Comparison of ENCODE assay signal across 9 mouse cellular contexts in the genomic region with DNA sequence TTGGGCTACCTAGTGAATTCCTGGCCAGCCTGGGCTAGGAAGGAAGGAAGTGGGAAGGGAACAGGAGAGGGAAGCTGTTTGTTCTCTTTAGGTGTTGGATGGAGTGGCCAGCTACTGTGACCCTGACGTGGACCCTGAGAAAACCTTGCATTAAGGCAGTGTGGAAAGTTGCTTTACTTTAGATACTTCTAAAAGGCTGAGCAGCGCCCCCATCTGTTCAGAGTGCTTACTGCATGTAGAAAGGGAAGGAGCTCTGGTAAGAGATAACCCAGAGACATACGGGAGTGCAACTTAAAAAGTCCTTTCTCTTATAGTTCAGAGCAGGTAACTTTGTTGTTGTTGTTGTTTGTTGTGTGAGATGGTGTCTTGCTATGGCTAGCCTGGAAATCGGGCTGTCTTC. TPM values are rescaled to one million over a fixed set of nuclear protein-coding genes. Genes with fewer than 3 reads are reported as not detected.
DNase-seq lines count a peak whose midpoint lies in the region; ATAC-seq lines count a peak whose summit lies in the region.
"Had no signal": no experiment of that assay in that cellular context is flagged by ENCODE, and none has a peak within 500 bp of the region (broad histone marks: within the 10 kb centered on the region; RNA-seq: fewer than 3 reads in every experiment).

No protein-coding gene starts in this region.

- no peak overlapping the region for H3K27ac ChIP-seq in embryonic facial prominence, embryonic 11.5 days (replicated peaks; ENCODE audit: low read depth, low read length)
- H3K27ac ChIP-seq in liver, embryonic 11.5 days (ENCODE audit: low read depth, low read length) = no peak overlapping the region
- no peak overlapping the region for H3K27ac ChIP-seq in forebrain, embryonic 12.5 days
- H3K27ac ChIP-seq: heart, embryonic 13.5 days had no signal

- intact Hi-C loops in left cerebral cortex, postnatal 10 days (cut with DNase I) = loop anchor here (5.0 kb wide), 3 partner anchors 34 to 424 kb away; no protein-coding TSS in a partner anchor
- intact Hi-C loops in left cerebral cortex, postnatal 36 days (cut with DNase I) = loop anchor here (5.0 kb wide), 1 partner anchor 34 kb away; no protein-coding TSS in a partner anchor

- H3K4me3 ChIP-seq in embryonic facial prominence, embryonic 11.5 days (ENCODE audit: low read depth, low read length) = no peak overlapping the region
- no peak overlapping the region for H3K4me3 ChIP-seq in liver, embryonic 11.5 days (ENCODE audit: low read depth, low read length)
- no peak overlapping the region for H3K4me3 ChIP-seq in forebrain, embryonic 12.5 days (replicated peaks)
- H3K4me3 ChIP-seq: heart, embryonic 13.5 days had no signal

- H3K36me3 ChIP-seq in embryonic facial prominence, embryonic 11.5 days (replicated peaks; ENCODE audit: control insufficient read depth, insufficient read depth, low read depth, low read length) = no peaks in the 10 kb centered on the region
- H3K36me3 ChIP-seq in liver, embryonic 11.5 days (ENCODE audit: control insufficient read depth, insufficient read depth, low read length) = peaks cover 28% of the 10 kb centered on the region
- H3K36me3 ChIP-seq in forebrain, embryonic 12.5 days (replicated peaks) = peaks cover 49% of the 10 kb centered on the region

- H3K27me3 ChIP-seq in embryonic facial prominence, embryonic 11.5 days (ENCODE audit: control insufficient read depth, insufficient read depth, low read length) = no peaks in the 10 kb centered on the region
- H3K27me3 ChIP-seq in liver, embryonic 11.5 days (replicated peaks; ENCODE audit: control insufficient read depth, insufficient read depth, low read length) = no peaks in the 10 kb centered on the region
- no peaks in the 10 kb centered on the region for H3K27me3 ChIP-seq in forebrain, embryonic 12.5 days

- no peak overlapping the region for H3K4me2 ChIP-seq in embryonic facial prominence, embryonic 11.5 days (ENCODE audit: low read depth, low read length)
- H3K4me2 ChIP-seq in liver, embryonic 11.5 days = no peak overlapping the region
- no peak overlapping the region for H3K4me2 ChIP-seq in forebrain, embryonic 12.5 days
- H3K4me2 ChIP-seq: heart, embryonic 13.5 days had no signal

- WGBS in embryonic facial prominence, embryonic 11.5 days = 59% methylated on average over 4 of the region's 4 CpGs
- WGBS in liver, embryonic 11.5 days = 45% methylated on average over 4 of the region's 4 CpGs
- WGBS in forebrain, embryonic 12.5 days = 57% methylated on average over 4 of the region's 4 CpGs

- H3K9me3 ChIP-seq in embryonic facial prominence, embryonic 11.5 days (replicated peaks; ENCODE audit: control insufficient read depth, low read length) = no peaks in the 10 kb centered on the region
- H3K9me3 ChIP-seq in liver, embryonic 11.5 days (ENCODE audit: control insufficient read depth, low read length) = no peaks in the 10 kb centered on the region; the same call in 1 of the 2 replicates
- no peaks in the 10 kb centered on the region for H3K9me3 ChIP-seq in forebrain, embryonic 12.5 days
- H3K9me3 ChIP-seq: heart, embryonic 13.5 days had no signal

- no peaks in the 10 kb centered on the region for H3K4me1 ChIP-seq in embryonic facial prominence, embryonic 11.5 days (ENCODE audit: control insufficient read depth, insufficient read depth, low read length)
- H3K4me1 ChIP-seq in liver, embryonic 11.5 days (replicated peaks; ENCODE audit: control insufficient read depth, insufficient read depth, low read length) = no peaks in the 10 kb centered on the region
- no peaks in the 10 kb centered on the region; the same call in 1 of the 2 replicates for H3K4me1 ChIP-seq in forebrain, embryonic 12.5 days

- no peak for ATAC-seq in embryonic facial prominence, embryonic 11.5 days (replicated peaks; ENCODE audit: insufficient number of reproducible peaks, low FRiP score, low TSS enrichment, low read depth)
- 0 out of 2 replicates have a peak, but pooled peaks have one; percentile 32 for ATAC-seq in liver, embryonic 11.5 days (replicated peaks; ENCODE audit: low FRiP score)
- ATAC-seq in forebrain, embryonic 12.5 days (ENCODE audit: low FRiP score) = no peak

- DNase-seq in left cerebral cortex, postnatal 10 days (ENCODE audit: extremely low spot score in 1 of 2, low spot score in 2 of 2) = peak; percentile 58 to 74
- no peak for DNase-seq in left cerebral cortex, postnatal 36 days (ENCODE audit: low spot score in 2 of 2)
- peak; percentile 71 for DNase-seq in ES-CJ7 (ENCODE audit: low read depth, low spot score)
- DNase-seq in adrenal gland, adult 2 months = peak; percentile 57
- DNase-seq in embryonic facial prominence, embryonic 11.5 days (ENCODE audit: low spot score) = peak; percentile 74
- DNase-seq in liver, embryonic 11.5 days (ENCODE audit: low spot score) = no peak
- DNase-seq in spleen, adult 12 weeks (ENCODE audit: low spot score) = peak; percentile 28

- H3K9ac ChIP-seq in embryonic facial prominence, embryonic 11.5 days (replicated peaks; ENCODE audit: low read length) = no peak overlapping the region
- no peak overlapping the region for H3K9ac ChIP-seq in liver, embryonic 11.5 days (ENCODE audit: low read depth, low read length)
- H3K9ac ChIP-seq in forebrain, embryonic 12.5 days = no peak overlapping the region
- H3K9ac ChIP-seq: heart, embryonic 13.5 days had no signal

RNA-seq across cellular contexts. Expression of gene Rlbp1, which starts 40.9 kb away (rescaled TPM):
- total RNA-seq in left cerebral cortex, postnatal 10 days (2021) = 10 to 100 TPM; 23.2 to 24.3 TPM
- 10 to 100 TPM; 19.0 to 23.8 TPM for total RNA-seq in left cerebral cortex, postnatal 36 days (2021)
- not detected for total RNA-seq in adrenal gland, adult 2 months (2021)
- polyA plus RNA-seq in adrenal gland, adult 2 months (2012; rRNA removed) = 0.38 and 0.56 TPM in 2 replicates
- 1.8 and 3.6 TPM in 2 replicates for polyA plus RNA-seq in embryonic facial prominence, embryonic 11.5 days (2014; fragmentation: Nextera tagmentation; extraction: Ambion mirVana)
- 0.45 TPM in 1 of 2 replicates, not detected in the other for polyA plus RNA-seq in liver, embryonic 11.5 days (2014; fragmentation: Nextera tagmentation; extraction: Ambion mirVana)
- 15.0 and 19.5 TPM in 2 replicates for polyA plus RNA-seq in forebrain, embryonic 12.5 days (2016; fragmentation: Nextera tagmentation; extraction: Ambion mirVana)
- polyA plus RNA-seq: heart, embryonic 13.5 days had no signal

RNA-seq across cellular contexts. Expression of gene Fanci, which starts 45.8 kb away (rescaled TPM):
- under 1 TPM; 0.55 to 0.88 TPM for total RNA-seq in left cerebral cortex, postnatal 10 days (2021)
- under 1 TPM; 0.42 to 0.50 TPM for total RNA-seq in left cerebral cortex, postnatal 36 days (2021)
- total RNA-seq in adrenal gland, adult 2 months (2021) = under 1 TPM; 0.35 to 0.49 TPM
- 0.37 and 0.44 TPM in 2 replicates for polyA plus RNA-seq in adrenal gland, adult 2 months (2012; rRNA removed)
- polyA plus RNA-seq in embryonic facial prominence, embryonic 11.5 days (2014; fragmentation: Nextera tagmentation; extraction: Ambion mirVana) = 17.4 and 21.4 TPM in 2 replicates
- 17.2 and 20.9 TPM in 2 replicates for polyA plus RNA-seq in liver, embryonic 11.5 days (2014; fragmentation: Nextera tagmentation; extraction: Ambion mirVana)
- 19.6 and 19.7 TPM in 2 replicates for polyA plus RNA-seq in forebrain, embryonic 12.5 days (2016; fragmentation: Nextera tagmentation; extraction: Ambion mirVana)

Comparison
In these comparisons a context has a peak if more than half of its experiments do, and no peak if none do; other contexts are left out.
1. DNase-seq: peak in left cerebral cortex, postnatal 10 days (2 of 2), ES-CJ7 (single experiment), adrenal gland, adult 2 months (single experiment), embryonic facial prominence, embryonic 11.5 days (single experiment) and spleen, adult 12 weeks (single experiment); none in left cerebral cortex, postnatal 36 days (0 of 2) and liver, embryonic 11.5 days (single experiment).
2. RNA of gene Fanci, which starts 45.8 kb away (polyA plus RNA-seq): 17.4 to 21.4 TPM in embryonic facial prominence, embryonic 11.5 days, 19.6 to 19.7 TPM in forebrain, embryonic 12.5 days and 17.2 to 20.9 TPM in liver, embryonic 11.5 days; 0.37 to 0.44 TPM in adrenal gland, adult 2 months; every median in the first group is over 10 times any median in the second.